Mouse (Mus musculus): ENCODE measurements around the gene Med29. TPM values are rescaled to one million over a fixed set of nuclear protein-coding genes. Genes with fewer than 3 reads are reported as not detected.

Med29 gene
- polyA plus RNA-seq (2015; fragmentation: Nextera tagmentation; extraction: Ambion mirVana), result 52.6 and 57.7 TPM in 2 replicates

DNA sequence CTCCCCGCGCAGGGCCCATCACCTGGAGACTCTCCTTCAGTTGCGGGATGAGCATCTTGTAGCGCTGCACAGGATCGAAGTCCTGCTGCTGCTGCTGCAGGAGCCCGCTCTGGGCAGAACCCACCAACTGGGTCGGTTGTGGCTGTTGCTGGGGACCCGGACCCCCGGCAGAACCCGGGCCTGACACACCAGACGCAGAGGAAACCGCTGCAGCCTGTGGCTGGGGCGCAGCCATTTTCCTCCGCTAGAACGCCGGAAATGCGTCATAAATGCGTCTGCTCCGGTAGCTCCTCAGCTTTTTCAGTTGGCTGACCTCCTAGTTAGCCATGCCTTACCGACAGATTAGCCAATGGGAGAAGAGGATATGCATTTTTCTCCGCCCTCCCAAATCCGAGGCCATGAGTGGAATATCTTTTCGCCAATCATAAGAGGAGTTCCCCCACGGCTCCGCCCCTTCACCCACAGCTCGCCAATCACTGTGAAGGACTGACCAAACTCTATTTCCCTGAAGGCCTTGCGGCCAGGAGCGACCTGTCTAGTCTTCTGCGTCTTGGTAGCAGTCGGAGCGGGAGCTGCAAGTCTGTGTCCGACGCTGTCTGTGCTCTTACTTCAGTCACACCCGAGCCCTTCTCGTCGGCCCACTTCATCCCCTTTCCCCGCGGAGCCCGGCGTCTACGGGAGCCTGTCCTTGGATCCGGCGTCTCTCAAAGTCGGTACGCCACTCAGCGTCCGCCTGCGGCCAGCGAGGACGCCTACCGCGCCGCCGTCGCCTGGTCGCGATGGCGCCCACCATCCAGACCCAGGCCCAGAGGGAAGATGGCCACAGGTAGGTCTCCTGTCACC lies at the start of gene Med29, which contains the start of gene Paf1:
Gene Med29 (minus strand): TSS at position 280 of the 843 bp plus-strand sequence.
Gene Paf1 (plus strand): TSS at position 523 of the 843 bp plus-strand sequence.
- H3K4me3 ChIP-seq (replicated peaks), result peak within 1 kb of the TSS; percentile 96
- H3K27me3 ChIP-seq, result no peaks in the 10 kb centered on the region
- ATAC-seq (replicated peaks; ENCODE audit: low FRiP score), result peak; percentile 98
- H3K4me2 ChIP-seq, result peak within 1 kb of the TSS; percentile 85
- under 1% methylated on average over 58 of the region's 58 CpGs for WGBS
- peaks cover 64% of the 10 kb centered on the region for H3K36me3 ChIP-seq
- H3K9me3 ChIP-seq (replicated peaks), result no peaks in the 10 kb centered on the region
- peak within 1 kb of the TSS; percentile 89 for H3K27ac ChIP-seq
- H3K4me1 ChIP-seq, result peaks cover 22% of the 10 kb centered on the region
- peak within 1 kb of the TSS; percentile 91 for H3K9ac ChIP-seq

DNA sequence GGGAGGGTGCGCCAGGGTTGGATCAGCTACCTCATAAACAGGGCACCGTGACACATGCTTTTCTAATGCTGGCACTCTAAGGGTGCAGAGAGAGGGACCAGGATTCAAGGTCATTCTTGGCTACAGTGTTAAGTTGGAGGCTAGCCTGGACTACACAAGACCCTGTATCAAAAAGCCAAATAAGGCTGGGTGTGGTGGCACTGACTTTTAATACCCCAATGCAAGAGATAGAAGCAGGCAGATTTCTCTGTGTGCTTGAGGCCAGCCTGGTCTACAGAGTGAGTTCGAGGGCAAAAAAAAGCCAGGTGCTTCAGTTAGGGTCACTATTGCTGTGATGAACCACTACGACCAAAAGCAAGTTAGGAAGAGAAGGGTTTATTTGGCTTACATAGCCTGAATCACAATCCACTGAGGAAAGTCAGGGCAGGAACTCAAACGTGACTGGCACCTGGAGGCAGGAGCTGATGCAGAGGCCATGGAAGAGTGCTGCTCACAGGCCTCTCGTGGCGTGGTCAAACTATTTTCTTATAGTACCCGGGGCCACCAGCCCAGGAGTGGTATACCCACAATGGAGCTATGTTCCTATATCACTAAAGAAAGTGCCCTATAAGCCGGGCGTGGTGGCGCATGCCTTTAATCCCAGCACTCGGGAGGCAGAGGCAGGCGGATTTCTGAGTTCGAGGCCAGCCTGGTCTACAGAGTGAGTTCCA lies 49.4 kb upstream of the Med29 start:
- ATAC-seq (replicated peaks; ENCODE audit: low FRiP score), result no peak
- no peaks in the 10 kb centered on the region for H3K9me3 ChIP-seq (replicated peaks)
- peaks cover 14% of the 10 kb centered on the region for H3K4me1 ChIP-seq
- H3K36me3 ChIP-seq, result no peaks in the 10 kb centered on the region
- peak overlapping the region; percentile 48 for H3K27ac ChIP-seq
- no peak overlapping the region for H3K9ac ChIP-seq
- 0 out of 2 replicates have a peak, but pooled peaks cover 7% of the 10 kb centered on the region for H3K27me3 ChIP-seq
- H3K4me3 ChIP-seq (replicated peaks), result no peak overlapping the region
- WGBS, result 88% methylated on average over 14 of the region's 14 CpGs
- H3K4me2 ChIP-seq, result no peak overlapping the region

DNA sequence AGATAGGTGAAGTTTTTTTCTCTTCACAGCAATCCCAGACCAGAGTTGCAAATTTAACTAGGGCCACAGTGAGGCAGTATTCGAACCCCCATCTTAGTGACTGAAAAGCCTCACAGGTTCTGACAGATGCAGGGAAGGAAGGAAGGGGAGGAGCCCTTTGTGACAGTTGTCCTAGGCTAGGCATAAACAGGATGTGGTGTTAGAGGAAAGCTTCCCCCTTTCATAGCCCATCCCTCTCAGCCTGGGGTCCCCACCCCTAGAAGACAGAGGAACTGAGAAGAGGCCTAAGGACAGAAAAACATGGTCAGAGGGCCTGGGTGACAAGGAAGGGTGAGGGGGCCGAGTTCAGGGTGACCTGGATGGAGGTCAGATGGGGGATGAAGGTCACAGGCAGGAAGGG lies 48.2 kb upstream of the Med29 start:
- H3K36me3 ChIP-seq, result no peaks in the 10 kb centered on the region
- H3K4me1 ChIP-seq, result peaks cover 10% of the 10 kb centered on the region
- H3K4me2 ChIP-seq, result no peak overlapping the region
- WGBS, result 60% methylated on average over 2 of the region's 2 CpGs
- ATAC-seq (replicated peaks; ENCODE audit: low FRiP score), result no peak
- H3K27ac ChIP-seq, result no peak overlapping the region
- H3K27me3 ChIP-seq, result 0 out of 2 replicates have a peak, but pooled peaks cover 2% of the 10 kb centered on the region
- H3K9ac ChIP-seq, result no peak overlapping the region
- no peak overlapping the region for H3K4me3 ChIP-seq (replicated peaks)
- no peaks in the 10 kb centered on the region for H3K9me3 ChIP-seq (replicated peaks)

DNA sequence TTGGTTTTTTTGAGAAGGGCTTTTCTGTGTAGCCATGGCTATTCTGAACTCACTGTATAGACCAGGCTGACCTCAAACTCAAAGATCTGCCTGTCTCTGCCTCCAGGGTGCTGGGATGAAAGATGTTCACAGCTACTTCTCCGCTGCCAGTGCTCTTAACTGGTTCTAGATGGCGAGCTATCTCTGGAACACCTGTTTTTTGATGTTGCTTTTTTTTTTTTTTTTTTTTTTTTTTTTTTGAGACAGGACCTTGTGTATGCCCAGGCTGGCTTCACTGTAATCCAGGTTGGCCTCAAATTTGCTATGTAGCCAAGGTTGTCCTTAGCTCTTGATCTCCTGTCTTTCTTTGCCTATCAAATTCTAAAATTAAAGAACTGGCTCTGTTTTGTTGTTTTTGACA lies 46.3 kb upstream of the Med29 start:
- no peak overlapping the region for H3K4me2 ChIP-seq
- WGBS, result 94% methylated on average over 2 of the region's 2 CpGs
- H3K9me3 ChIP-seq (replicated peaks), result no peaks in the 10 kb centered on the region
- peaks cover 27% of the 10 kb centered on the region for H3K4me1 ChIP-seq
- no peaks in the 10 kb centered on the region for H3K36me3 ChIP-seq
- H3K9ac ChIP-seq, result no peak overlapping the region
- ATAC-seq (replicated peaks; ENCODE audit: low FRiP score), result no peak
- H3K27ac ChIP-seq, result no peak overlapping the region
- H3K4me3 ChIP-seq (replicated peaks), result no peak overlapping the region
- H3K27me3 ChIP-seq, result no peaks in the 10 kb centered on the region

DNA sequence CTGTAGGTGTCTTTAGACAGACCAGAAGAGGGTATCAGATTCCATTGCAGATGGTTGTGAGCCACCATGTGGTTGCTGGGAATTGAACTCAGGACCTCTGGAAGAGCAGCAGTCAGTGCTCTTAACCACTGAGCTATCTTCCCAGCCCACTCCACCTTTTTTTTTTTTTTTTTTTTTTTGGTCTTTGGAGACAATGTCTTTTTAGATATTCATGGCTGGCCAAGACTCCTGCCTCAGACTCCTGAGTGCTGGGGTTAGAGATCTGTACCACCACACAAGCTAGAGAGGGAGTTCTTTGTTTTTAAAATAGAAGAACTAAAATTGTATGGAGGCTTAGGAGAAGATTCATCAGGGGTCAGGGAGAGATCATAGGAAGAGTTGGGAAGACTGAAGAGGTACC lies 45.5 kb upstream of the Med29 start:
- no peak for ATAC-seq (replicated peaks; ENCODE audit: low FRiP score)
- no peak overlapping the region for H3K9ac ChIP-seq
- no peaks in the 10 kb centered on the region for H3K27me3 ChIP-seq

DNA sequence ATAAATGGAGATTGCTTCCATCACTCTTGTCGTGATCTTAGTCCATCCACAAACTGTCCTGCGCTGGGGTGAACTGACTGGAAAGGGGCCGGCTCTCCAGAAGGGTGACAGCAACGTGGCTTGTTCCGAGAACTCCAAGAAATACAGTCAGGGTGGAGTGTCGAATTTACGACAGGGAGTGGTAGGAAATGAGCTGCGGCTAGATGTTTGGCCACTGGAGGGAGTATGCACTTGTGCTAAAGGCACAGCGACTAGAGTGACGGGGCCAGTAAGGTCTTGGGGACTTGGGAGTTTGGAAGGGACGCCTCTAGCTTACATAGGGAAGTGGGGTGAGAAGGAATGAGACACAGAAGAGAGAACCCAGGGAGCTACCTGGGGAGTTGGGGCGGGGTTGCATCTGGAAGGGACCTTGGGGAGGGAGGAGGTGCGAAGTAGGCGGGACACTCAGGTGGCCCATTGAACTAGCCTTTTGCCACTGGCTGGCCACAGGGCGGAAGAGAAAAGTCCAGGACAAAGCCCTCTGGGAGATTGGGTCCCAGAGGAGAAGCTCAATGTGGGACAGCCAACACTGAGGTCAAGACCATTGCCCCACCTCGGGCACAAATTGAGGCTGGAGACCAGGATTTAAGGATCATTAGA lies 44.5 kb upstream of the Med29 start, which contains the start of gene Gmfg:
Gene Gmfg (plus strand): TSS at position 516 of the 639 bp plus-strand sequence.
- peak; percentile 43 for ATAC-seq (replicated peaks; ENCODE audit: low FRiP score)
- WGBS, result 2% methylated on average over 16 of the region's 16 CpGs

More for the DNA sequence above, 45.5 kb upstream of the Med29 start:
- Histone ChIP-seq H3K4me3 (replicated peaks) (no peak overlapping the region), H3K36me3 (peaks cover 5% of the 10 kb centered on the region), H3K9me3 (replicated peaks) (no peaks in the 10 kb centered on the region), H3K4me1 (peaks cover 33% of the 10 kb centered on the region), H3K27ac (no peak overlapping the region), H3K4me2 (no peak overlapping the region)

DNA sequence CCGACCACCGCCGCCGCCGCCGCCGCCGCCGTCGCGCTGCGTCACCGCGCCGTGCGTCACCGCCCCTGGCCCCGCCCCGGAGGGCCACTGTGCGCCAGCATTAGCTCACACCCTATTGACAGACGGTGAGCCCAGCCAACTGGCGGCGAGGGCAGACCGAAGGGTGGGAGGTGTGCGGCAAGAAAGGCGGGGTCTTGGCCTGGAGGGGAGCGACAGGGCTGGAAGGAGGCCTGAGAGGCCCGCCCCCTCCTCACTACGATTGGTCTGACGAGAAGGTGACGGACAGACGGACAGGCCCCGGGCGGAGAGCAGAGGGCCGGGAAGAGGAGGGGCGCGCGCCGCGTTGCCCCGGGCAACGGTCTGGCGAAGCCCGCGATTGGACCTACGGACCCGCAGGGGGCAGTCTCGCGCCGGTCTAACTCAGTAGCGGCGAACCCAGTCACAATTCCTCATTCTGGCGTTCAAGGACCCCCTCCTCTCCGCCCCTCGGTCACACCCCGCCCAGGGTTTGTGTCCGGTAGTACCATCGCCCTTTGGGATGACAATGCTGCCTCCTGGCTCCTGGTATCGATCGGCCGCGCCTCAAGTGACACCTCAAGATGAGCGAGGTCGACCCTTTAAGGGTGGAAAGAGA lies 43.9 kb upstream of the Med29 start:
- ATAC-seq (replicated peaks; ENCODE audit: low FRiP score), result peak; percentile 99
- H3K36me3 ChIP-seq, result peaks cover 19% of the 10 kb centered on the region
- peak overlapping the region; percentile 85 for H3K4me2 ChIP-seq
- H3K9me3 ChIP-seq (replicated peaks), result no peaks in the 10 kb centered on the region
- H3K9ac ChIP-seq, result peak overlapping the region; percentile 98
- peak overlapping the region; percentile 94 for H3K4me3 ChIP-seq (replicated peaks)
- peaks cover 40% of the 10 kb centered on the region for H3K4me1 ChIP-seq
- H3K27ac ChIP-seq, result peak overlapping the region; percentile 86
- no peaks in the 10 kb centered on the region for H3K27me3 ChIP-seq
- WGBS, result under 1% methylated on average over 49 of the region's 64 CpGs

More for the DNA sequence above, 44.5 kb upstream of the Med29 start, which contains the start of gene Gmfg:
- Histone ChIP-seq H3K27ac (peak within 1 kb of the TSS; percentile 86), H3K4me2 (peak within 1 kb of the TSS; percentile 85), H3K36me3 (peaks cover 13% of the 10 kb centered on the region), H3K27me3 (no peaks in the 10 kb centered on the region), H3K4me3 (replicated peaks) (peak within 1 kb of the TSS; percentile 94), H3K9me3 (replicated peaks) (no peaks in the 10 kb centered on the region), H3K9ac (peak within 1 kb of the TSS; percentile 54), H3K4me1 (peaks cover 40% of the 10 kb centered on the region)

DNA sequence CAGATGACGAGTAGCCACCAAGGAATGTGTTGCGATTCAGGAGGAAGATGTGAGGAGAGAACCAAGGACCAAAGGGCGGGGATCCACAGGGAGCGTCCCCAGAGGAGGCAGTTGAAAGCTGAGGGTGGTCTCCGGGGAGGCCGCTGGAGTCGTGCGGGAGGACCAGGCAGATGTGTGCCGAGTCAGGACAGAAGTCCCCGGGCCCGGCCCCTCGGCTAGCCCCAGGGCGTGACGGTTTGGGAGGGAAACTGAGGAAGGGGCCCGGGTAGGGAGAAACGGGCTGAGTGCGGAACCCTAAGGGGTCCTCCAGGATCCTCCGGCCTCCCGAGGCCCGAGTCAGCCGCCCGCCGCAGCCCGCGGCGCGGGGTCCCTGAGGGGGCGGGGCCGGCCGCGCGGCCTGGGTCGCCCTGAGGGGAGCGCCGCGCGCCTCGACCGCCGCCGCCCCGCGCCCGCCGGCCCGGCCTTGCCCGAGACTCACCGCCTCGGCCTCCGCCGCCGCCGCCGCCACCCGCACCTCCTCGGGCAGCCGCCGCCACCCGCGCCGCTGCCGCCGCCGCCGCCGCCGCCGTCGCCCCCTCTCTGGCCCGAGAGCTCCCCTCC lies 43.3 kb upstream of the Med29 start:
- Histone ChIP-seq H3K4me1 (peaks cover 40% of the 10 kb centered on the region), H3K9ac (peak overlapping the region; percentile 98), H3K36me3 (peaks cover 26% of the 10 kb centered on the region), H3K4me2 (peak overlapping the region; percentile 65), H3K27ac (peak overlapping the region; percentile 66), H3K9me3 (replicated peaks) (no peaks in the 10 kb centered on the region), H3K4me3 (replicated peaks) (peak overlapping the region; percentile 94), H3K27me3 (no peaks in the 10 kb centered on the region)
- WGBS, result under 1% methylated on average over 27 of the region's 70 CpGs
- peak; percentile 49 for ATAC-seq (replicated peaks; ENCODE audit: low FRiP score)

DNA sequence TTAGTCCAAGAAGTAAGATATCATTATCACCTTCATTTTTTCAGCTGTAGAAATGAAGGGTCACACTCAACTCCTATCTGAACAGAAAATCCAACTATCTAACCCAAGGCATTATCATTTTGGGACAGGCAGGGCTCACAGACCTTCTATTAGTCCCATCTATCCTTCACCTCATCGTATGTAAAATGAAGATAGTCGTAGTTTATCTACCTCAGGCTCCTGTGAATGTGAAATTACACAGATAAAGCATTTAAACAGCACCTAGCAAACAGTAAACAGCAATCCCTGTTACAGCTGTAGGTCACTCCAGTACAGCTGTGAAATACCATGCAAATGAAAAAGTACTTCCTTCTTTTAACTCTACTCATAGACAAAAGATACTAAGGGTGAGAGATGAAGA lies 39.7 kb upstream of the Med29 start:
- H3K9me3 ChIP-seq (replicated peaks), result no peaks in the 10 kb centered on the region
- H3K36me3 ChIP-seq, result peaks cover 39% of the 10 kb centered on the region
- ATAC-seq (replicated peaks; ENCODE audit: low FRiP score), result no peak
- 89% methylated on average over 2 of the region's 2 CpGs for WGBS
- no peaks in the 10 kb centered on the region for H3K27me3 ChIP-seq
- H3K4me2 ChIP-seq, result no peak overlapping the region
- H3K4me3 ChIP-seq (replicated peaks), result no peak overlapping the region
- no peak overlapping the region for H3K9ac ChIP-seq
- no peak overlapping the region for H3K27ac ChIP-seq
- peaks cover 36% of the 10 kb centered on the region for H3K4me1 ChIP-seq

DNA sequence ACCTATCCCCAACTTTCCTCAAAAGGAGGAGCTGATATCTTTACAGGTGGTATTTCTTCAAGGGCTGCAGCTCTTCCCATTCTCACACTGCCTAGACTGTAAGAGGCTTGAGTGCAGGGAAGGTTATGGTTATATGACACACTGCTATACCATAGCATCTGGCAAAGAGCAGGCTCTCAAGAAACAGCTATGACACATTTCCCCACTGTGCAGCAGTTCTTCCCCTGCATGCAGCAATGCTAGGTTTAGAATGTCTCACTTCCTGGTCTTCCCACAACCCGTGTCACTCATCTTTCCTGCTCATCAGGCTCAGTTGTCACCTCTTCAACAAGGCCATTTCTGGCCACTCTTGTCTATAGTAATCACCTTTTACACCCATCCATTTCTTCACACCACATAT lies 38.0 kb upstream of the Med29 start:
- WGBS, result 68% methylated on average over 1 of the region's 1 CpGs
- Histone ChIP-seq H3K36me3 (peaks cover 43% of the 10 kb centered on the region), H3K27ac (no peak overlapping the region), H3K9ac (no peak overlapping the region), H3K4me3 (replicated peaks) (no peak overlapping the region), H3K27me3 (no peaks in the 10 kb centered on the region), H3K4me1 (peaks cover 33% of the 10 kb centered on the region), H3K4me2 (no peak overlapping the region), H3K9me3 (replicated peaks) (no peaks in the 10 kb centered on the region)
- ATAC-seq (replicated peaks; ENCODE audit: low FRiP score), result no peak

DNA sequence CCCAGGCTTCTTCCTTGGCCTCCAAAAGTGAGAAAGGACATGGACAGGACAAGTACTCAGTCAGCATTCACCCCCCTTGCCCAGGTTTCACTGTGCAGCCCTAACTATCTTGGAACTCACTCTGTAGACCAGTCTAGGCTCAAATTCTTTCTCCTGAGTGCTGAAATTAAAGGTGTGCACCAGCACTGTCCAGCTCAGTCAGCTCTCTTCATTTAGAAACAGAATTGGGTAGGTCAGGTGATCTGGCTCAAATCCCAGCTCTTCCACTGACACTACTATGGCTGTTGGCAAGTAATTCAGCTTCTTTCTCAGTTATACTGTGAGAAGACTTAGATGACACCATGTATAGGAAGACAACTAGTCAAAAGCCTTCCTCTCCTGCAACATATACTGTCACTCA lies 35.2 kb upstream of the Med29 start:
- no peaks in the 10 kb centered on the region for H3K9me3 ChIP-seq (replicated peaks)
- ATAC-seq (replicated peaks; ENCODE audit: low FRiP score), result no peak
- no peak overlapping the region for H3K9ac ChIP-seq
- no peak overlapping the region for H3K4me2 ChIP-seq
- H3K27me3 ChIP-seq, result no peaks in the 10 kb centered on the region
- peaks cover 54% of the 10 kb centered on the region for H3K36me3 ChIP-seq
- H3K4me1 ChIP-seq, result peaks cover 5% of the 10 kb centered on the region; the same call in 1 of the 2 replicates
- no peak overlapping the region for H3K4me3 ChIP-seq (replicated peaks)
- no peak overlapping the region for H3K27ac ChIP-seq

All from kidney, embryonic 15.5 days (tissue).